Mouse (Mus musculus): ENCODE measurements around the gene Zfand2b. TPM values are rescaled to one million over a fixed set of nuclear protein-coding genes. Genes with fewer than 3 reads are reported as not detected.

Gene Zfand2b
- polyA plus RNA-seq, 1 experiment from 2014 or later = 43.8 TPM

Other genes starting within 250 kb of the Zfand2b start
- 0.50 and 1.7 TPM in 2 replicates for gene Cfap65, start 233.0 kb upstream of the Zfand2b start, polyA plus RNA-seq (2016; fragmentation: Nextera tagmentation; extraction: Ambion mirVana)
- 0.12 TPM in 2 replicates for gene Ihh, start 217.0 kb upstream of the Zfand2b start, polyA plus RNA-seq (2016; fragmentation: Nextera tagmentation; extraction: Ambion mirVana)
- gene Nhej1, start 43.4 kb upstream of the Zfand2b start, polyA plus RNA-seq (2016; fragmentation: Nextera tagmentation; extraction: Ambion mirVana) = 14.1 and 14.7 TPM in 2 replicates
- not detected in 2 replicates for gene Slc23a3, start 34.8 kb upstream of the Zfand2b start, polyA plus RNA-seq (2016; fragmentation: Nextera tagmentation; extraction: Ambion mirVana)
- 53.5 and 67.2 TPM in 2 replicates for gene Cnppd1, start 25.9 kb upstream of the Zfand2b start, polyA plus RNA-seq (2016; fragmentation: Nextera tagmentation; extraction: Ambion mirVana)
- 46.0 and 63.4 TPM in 2 replicates for gene Retreg2, start 25.9 kb upstream of the Zfand2b start, polyA plus RNA-seq (2016; fragmentation: Nextera tagmentation; extraction: Ambion mirVana)
- gene Abcb6, start 11.7 kb downstream of the Zfand2b start, polyA plus RNA-seq (2016; fragmentation: Nextera tagmentation; extraction: Ambion mirVana) = 32.6 and 35.7 TPM in 2 replicates
- gene Ankzf1, start 23.5 kb downstream of the Zfand2b start, polyA plus RNA-seq (2016; fragmentation: Nextera tagmentation; extraction: Ambion mirVana) = 21.6 and 23.8 TPM in 2 replicates
- gene Atg9a, start 23.6 kb downstream of the Zfand2b start, polyA plus RNA-seq (2016; fragmentation: Nextera tagmentation; extraction: Ambion mirVana) = 23.1 and 32.1 TPM in 2 replicates
- 14.5 and 19.9 TPM in 2 replicates for gene Glb1l, start 42.2 kb downstream of the Zfand2b start, polyA plus RNA-seq (2016; fragmentation: Nextera tagmentation; extraction: Ambion mirVana)
- 143 and 153 TPM in 2 replicates for gene Stk16, start 42.2 kb downstream of the Zfand2b start, polyA plus RNA-seq (2016; fragmentation: Nextera tagmentation; extraction: Ambion mirVana)
- gene Tuba4a, start 51.2 kb downstream of the Zfand2b start, polyA plus RNA-seq (2016; fragmentation: Nextera tagmentation; extraction: Ambion mirVana) = 10.8 and 19.4 TPM in 2 replicates
- not detected in 2 replicates for gene A630095N17Rik, start 63.5 kb downstream of the Zfand2b start, polyA plus RNA-seq (2016; fragmentation: Nextera tagmentation; extraction: Ambion mirVana)
- 28.9 and 37.5 TPM in 2 replicates for gene Dnajb2, start 67.8 kb downstream of the Zfand2b start, polyA plus RNA-seq (2016; fragmentation: Nextera tagmentation; extraction: Ambion mirVana)
- gene Ptprn, start 95.9 kb downstream of the Zfand2b start, polyA plus RNA-seq (2016; fragmentation: Nextera tagmentation; extraction: Ambion mirVana) = 3.9 and 7.9 TPM in 2 replicates
- 7.5 and 22.3 TPM in 2 replicates for gene Resp18, start 109.8 kb downstream of the Zfand2b start, polyA plus RNA-seq (2016; fragmentation: Nextera tagmentation; extraction: Ambion mirVana)
- 154 and 199 TPM in 2 replicates for gene Dnpep, start 149.3 kb downstream of the Zfand2b start, polyA plus RNA-seq (2016; fragmentation: Nextera tagmentation; extraction: Ambion mirVana)
- 3.8 and 4.5 TPM in 2 replicates for gene Des, start 191.7 kb downstream of the Zfand2b start, polyA plus RNA-seq (2016; fragmentation: Nextera tagmentation; extraction: Ambion mirVana)
- 19.0 and 20.2 TPM in 2 replicates for gene Speg, start 206.7 kb downstream of the Zfand2b start, polyA plus RNA-seq (2016; fragmentation: Nextera tagmentation; extraction: Ambion mirVana)